Mouse (Mus musculus) granulocyte monocyte progenitor cell, adult 5-6 weeks (primary cell): ENCODE data around the gene Lenep. TPM values are rescaled to one million over a fixed set of nuclear protein-coding genes. Genes with fewer than 3 reads are reported as not detected.
"Not testable (repeated sequence)": the region's sequence is repeated elsewhere in the genome, so short reads cannot be mapped to it uniquely, and the experiment has no call there.

Experiments used
- ATAC-seq: replicated peaks from 2 replicates; pipeline ENCODE4 v1.8.0; 2016; ENCODE audit warnings: mild to moderate bottlenecking, moderate TSS enrichment, inconsistent platforms; ENCODE audit not compliant: poor library complexity, severe bottlenecking
- total RNA-seq, 2 experiments: library from RNA; stranded (forward) in 1 of 2; stranded (reverse) in 1 of 2; fragments of 200-712, 200-1000 nt in 1 of 2; fragments of >200 nt in 1 of 2; fragmentation: Nextera tagmentation in 1 of 2; gene quantifications; 2 replicates each; pipeline ENCODE4 v1.2.3; 2014 to 2017

Gene Lenep
- total RNA-seq (2014; fragmentation: Nextera tagmentation) (0.64 and 2.1 TPM in 2 replicates), total RNA-seq (2017) (not detected in 2 replicates)

GRCm38 (mm10) chr3:89402693-89403092 lies at the start of gene Lenep:
Lenep (minus strand) TSS chr3:89402793.
- ATAC-seq: no peak

- ATAC-seq: no peak
Observed at GRCm38 (mm10) chr3:89451916-89452315, 49.3 kb upstream of the Lenep start.

- peak; percentile 72 for ATAC-seq
Observed at GRCm38 (mm10) chr3:89449541-89449940, 46.9 kb upstream of the Lenep start.

- peak; percentile 61 for ATAC-seq
Observed at GRCm38 (mm10) chr3:89448720-89449537, 46.3 kb upstream of the Lenep start.

GRCm38 (mm10) chr3:89440691-89441090 lies 38.1 kb upstream of the Lenep start:
- no peak for ATAC-seq

- peak; percentile 70 for ATAC-seq
Observed at GRCm38 (mm10) chr3:89437269-89437668, 34.7 kb upstream of the Lenep start.

GRCm38 (mm10) chr3:89436176-89437113 lies 33.9 kb upstream of the Lenep start, which contains the start of gene Pbxip1:
Pbxip1 (plus strand) TSS chr3:89436706.
- peak; percentile 63 for ATAC-seq

GRCm38 (mm10) chr3:89435041-89435440 lies 32.4 kb upstream of the Lenep start:
- no peak for ATAC-seq

- ATAC-seq: no peak
Observed at GRCm38 (mm10) chr3:89434532-89434931, 31.9 kb upstream of the Lenep start.

- no peak for ATAC-seq
Observed at GRCm38 (mm10) chr3:89432606-89433005, 30.0 kb upstream of the Lenep start.

- ATAC-seq: peak; percentile 97
Observed at GRCm38 (mm10) chr3:89430171-89431159, 27.9 kb upstream of the Lenep start, which contains the start of gene Pygo2. Pygo2 (plus strand) TSS chr3:89430214.

- not testable (repeated sequence) for ATAC-seq
Observed at GRCm38 (mm10) chr3:89429021-89429420, 26.4 kb upstream of the Lenep start.

GRCm38 (mm10) chr3:89425876-89426275 lies 23.3 kb upstream of the Lenep start:
- no peak for ATAC-seq

GRCm38 (mm10) chr3:89425141-89425525 lies 22.5 kb upstream of the Lenep start:
- ATAC-seq: no peak

GRCm38 (mm10) chr3:89424416-89425140 lies 22.0 kb upstream of the Lenep start:
- ATAC-seq: no peak

- no peak for ATAC-seq
Observed at GRCm38 (mm10) chr3:89422556-89423205, 20.1 kb upstream of the Lenep start.

GRCm38 (mm10) chr3:89421810-89422473 lies 19.3 kb upstream of the Lenep start:
- ATAC-seq: no peak
